Mouse (Mus musculus): ENCODE data around the gene Gm39566. TPM values are rescaled to one million over a fixed set of nuclear protein-coding genes. Genes with fewer than 3 reads are reported as not detected.
A peak's percentile ranks its signal among the peaks of the same experiment; 100 is the strongest.
"Not testable (repeated sequence)": the region's sequence is repeated elsewhere in the genome, so short reads cannot be mapped to it uniquely, and the experiment has no call there.

Gm39566 gene
- total RNA-seq (2021), result not detected
- long read RNA-seq, experiment 1, result 0 reads
- long read RNA-seq, experiment 2, result 0 reads

DNA sequence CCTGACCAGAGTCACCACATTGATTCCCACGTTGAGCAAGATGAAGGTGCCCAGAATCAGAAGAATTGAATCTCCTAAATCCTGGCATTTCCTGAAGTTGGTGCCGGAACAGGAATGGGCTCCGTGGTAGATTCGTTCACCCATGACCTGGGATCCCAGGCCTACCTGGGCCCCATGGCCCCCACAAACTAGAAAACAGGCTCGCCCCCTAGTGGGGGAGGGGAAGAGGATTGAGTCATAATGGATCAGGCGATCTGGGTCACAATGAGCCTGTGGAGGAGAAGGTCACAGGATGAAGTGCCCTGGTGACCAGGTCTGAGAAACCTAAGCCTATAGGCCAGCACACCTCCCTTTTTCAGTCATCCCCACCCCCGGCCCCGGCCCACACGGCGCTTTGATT, at the start of gene Gm39566:
Gm39566 (minus strand) TSS at position 144 of the 400 bp plus-strand sequence.
- DNase-seq, result no peak

DNA sequence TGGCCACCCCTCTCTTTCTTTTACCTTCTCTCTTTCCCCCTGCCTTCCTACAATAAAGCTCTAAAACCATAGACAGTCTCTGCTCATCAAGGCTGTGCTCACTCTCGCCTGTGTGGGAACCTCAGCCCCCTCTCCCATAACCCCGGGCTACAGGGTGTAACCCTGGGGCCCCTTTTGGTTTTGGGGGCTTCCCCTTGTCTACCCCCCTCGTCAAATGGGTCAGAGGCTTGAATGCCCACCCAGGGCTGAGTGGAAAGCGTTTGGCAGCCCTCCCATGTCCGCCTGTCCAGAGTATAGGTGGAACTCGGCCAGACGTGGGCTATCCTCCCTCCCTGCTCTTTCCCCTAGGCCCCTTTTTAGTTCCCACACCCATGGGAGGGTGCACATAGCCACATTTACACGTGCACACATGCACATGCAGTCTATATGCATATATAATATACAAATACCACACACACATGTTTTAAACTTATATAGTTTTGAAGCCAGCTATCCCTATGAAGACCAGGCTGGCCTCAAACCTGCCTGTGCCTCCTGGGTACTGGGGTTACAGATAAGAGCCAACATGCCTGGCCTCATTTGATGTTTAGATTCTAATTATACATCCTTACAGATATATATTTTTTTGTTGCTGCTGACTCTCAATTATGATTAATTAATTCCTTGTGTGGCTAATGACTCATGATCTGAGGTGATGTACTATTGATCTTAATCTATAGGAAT, 49.2 kb upstream of the Gm39566 start:
- DNase-seq, result no peak

GRCm38 (mm10) chr11:69863729-69864128, 48.6 kb upstream of the Gm39566 start:
- DNase-seq, result not testable (repeated sequence)

GRCm38 (mm10) chr11:69858113-69858998, 43.3 kb upstream of the Gm39566 start, which contains the start of gene Tnk1:
Gene Tnk1, minus strand, starts transcription at chr11:69858730.
- DNase-seq, result no peak

DNA sequence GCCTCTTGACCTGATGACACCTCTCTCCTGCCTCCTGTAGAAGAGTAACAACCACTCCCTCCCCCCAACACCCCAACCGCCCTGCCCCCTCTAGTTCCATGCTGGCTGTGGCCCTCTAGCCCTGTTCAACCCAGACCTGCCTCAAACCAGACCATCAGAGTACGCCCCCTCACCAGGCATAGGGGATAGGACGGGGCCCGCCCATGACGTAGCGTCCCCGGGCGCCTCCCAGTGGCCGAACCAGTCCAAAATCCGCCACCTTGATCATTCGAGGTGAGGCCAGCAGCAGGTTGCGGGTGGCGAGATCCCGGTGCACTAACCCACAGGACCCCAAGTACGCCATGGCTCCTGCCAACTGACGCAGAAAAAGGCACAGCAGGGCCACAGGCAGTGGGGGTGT, 40.2 kb upstream of the Gm39566 start:
- peak; percentile 69 for DNase-seq

GRCm38 (mm10) chr11:69854680-69855079, 39.6 kb upstream of the Gm39566 start:
- DNase-seq, result no peak

GRCm38 (mm10) chr11:69853994-69854393, 38.9 kb upstream of the Gm39566 start:
- no peak for DNase-seq

GRCm38 (mm10) chr11:69850754-69851153, 35.7 kb upstream of the Gm39566 start:
- DNase-seq, result no peak

GRCm38 (mm10) chr11:69849884-69850283, 34.8 kb upstream of the Gm39566 start:
- DNase-seq, result no peak

DNA sequence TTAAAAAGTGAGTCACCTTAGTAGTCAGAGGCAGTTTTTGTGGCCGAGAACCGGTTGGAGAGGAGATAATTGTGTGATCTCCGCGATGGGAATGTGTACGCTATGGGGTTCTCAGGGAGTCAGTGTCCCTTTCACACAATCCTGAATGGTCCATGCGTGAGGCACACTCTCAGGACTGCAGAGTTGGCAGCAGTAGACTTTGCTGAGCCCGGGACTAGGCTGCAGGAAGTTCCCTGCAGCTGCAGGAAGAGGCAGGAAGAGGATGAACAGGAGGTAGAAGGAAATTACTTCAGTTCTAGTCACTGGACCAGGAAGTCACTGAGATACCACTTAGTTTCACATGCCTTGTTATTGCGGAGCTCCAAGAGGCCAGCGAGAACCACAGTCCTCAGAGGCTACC, 34.0 kb upstream of the Gm39566 start:
- no peak for DNase-seq

GRCm38 (mm10) chr11:69848021-69848420, 32.9 kb upstream of the Gm39566 start:
- DNase-seq, result no peak

DNA sequence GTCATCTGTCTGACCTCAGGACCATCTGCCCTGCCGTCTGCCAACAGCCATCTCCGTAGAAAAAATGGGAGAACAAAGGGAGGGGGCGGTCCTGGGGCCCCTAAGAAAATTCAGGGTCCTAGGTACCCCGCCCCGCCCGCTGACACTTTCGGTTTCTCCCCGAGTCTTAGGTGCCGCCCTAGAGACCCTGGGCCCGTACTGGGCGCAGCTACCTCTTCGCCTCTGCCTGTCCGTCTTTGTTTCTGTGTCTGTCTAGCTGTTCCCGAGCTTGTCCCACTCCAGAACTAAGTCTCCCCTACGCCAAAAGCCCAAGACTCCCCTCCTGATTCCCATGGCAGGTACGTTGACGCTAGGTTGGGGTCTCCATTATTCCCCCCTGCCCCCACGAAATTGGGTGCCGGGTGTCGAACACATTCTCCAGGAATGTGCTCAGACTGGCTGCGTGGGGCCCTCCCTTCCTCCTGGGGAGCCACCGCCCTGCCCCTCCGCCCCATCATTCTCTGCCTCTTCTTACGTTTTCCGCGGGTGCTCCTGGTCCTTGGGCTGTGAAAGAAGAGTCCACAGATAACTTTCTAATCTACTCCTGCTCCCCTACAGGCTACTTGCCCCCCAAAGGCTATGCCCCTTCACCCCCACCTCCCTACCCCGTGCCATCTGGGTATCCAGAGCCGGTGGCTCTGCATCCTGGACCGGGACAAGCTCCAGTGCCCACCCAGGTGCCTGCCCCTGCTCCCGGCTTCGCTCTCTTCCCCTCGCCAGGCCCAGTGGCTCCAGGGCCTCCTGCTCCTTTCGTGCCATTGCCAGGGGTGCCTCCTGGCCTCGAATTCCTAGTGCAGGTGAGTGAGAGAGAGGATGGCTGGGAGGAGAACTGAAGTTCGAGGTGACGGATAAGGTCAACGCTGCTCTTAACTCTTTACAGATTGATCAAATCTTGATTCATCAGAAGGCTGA, 31.9 kb upstream of the Gm39566 start:
- DNase-seq, result peak; percentile 48

- DNase-seq, result peak; percentile 97
These were observed 31.1 kb upstream of the Gm39566 start, which contains the start of gene Plscr3 for GRCm38 (mm10) chr11:69846198-69846680. Gene Plscr3, plus strand, starts transcription at chr11:69846376.

DNA sequence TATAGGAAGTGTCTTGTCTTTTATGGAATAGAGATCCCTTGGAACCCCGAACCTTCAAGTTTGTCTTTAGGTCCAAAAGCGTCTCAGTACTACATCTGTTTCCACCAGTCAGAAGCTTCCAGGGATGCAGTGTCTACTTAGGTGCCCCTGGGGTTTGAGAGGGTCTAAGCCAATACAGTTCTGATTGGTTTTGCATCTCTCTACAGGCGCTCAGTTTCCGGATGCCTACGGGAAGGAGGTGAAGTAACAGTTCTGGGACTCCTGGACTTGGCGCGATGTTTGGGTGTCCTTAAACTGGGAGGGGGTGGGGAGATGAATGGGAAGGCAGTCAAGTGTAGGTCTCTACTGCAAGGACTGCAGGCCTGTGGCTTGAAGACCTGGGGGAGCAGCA, 23.6 kb upstream of the Gm39566 start:
- no peak for DNase-seq

DNA sequence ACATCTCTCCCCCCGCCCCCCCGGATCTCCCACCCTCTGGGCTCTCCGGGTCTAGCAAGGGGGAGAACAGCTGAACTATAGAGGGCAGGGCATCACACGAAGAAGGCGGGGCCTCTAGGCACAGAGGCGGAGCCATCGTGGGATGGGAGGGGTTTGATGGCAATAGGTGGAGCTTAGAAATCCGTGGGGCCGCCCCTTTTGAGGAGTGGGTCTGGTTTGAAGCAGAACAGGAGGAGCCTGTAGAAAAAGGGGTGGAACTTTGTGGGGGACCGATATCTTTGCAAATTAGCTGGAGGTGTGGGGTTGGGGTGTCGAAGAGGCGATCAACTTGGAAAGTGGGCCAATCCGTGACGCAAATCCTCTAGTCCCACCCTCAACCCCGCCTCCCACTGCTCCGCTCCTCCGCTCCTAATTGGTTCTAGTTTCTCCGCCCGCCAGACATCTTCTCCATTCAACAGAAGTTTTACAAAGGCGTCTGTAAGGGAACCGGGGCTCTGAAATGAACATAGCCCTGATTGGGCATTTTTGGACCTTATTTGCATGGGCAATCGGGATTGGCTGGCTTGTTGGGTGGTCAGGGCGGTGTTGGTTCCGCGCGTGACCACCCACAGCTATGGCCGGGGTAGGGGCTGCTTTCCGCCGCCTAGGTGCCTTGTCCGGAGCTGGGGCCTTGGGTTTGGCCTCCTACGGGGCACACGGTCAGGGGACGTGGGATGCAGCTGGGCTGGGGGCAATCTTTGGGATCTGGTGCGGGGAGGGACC, 23.0 kb upstream of the Gm39566 start, which contains the start of gene Tmem256:
Tmem256 (plus strand) TSS at position 563 of the 762 bp plus-strand sequence.
- DNase-seq, result peak; percentile 94

GRCm38 (mm10) chr11:69837604-69837951, 22.5 kb upstream of the Gm39566 start, which contains the start of gene Nlgn2:
Gene Nlgn2, minus strand, starts transcription at chr11:69837784.
- DNase-seq, result no peak

DNA sequence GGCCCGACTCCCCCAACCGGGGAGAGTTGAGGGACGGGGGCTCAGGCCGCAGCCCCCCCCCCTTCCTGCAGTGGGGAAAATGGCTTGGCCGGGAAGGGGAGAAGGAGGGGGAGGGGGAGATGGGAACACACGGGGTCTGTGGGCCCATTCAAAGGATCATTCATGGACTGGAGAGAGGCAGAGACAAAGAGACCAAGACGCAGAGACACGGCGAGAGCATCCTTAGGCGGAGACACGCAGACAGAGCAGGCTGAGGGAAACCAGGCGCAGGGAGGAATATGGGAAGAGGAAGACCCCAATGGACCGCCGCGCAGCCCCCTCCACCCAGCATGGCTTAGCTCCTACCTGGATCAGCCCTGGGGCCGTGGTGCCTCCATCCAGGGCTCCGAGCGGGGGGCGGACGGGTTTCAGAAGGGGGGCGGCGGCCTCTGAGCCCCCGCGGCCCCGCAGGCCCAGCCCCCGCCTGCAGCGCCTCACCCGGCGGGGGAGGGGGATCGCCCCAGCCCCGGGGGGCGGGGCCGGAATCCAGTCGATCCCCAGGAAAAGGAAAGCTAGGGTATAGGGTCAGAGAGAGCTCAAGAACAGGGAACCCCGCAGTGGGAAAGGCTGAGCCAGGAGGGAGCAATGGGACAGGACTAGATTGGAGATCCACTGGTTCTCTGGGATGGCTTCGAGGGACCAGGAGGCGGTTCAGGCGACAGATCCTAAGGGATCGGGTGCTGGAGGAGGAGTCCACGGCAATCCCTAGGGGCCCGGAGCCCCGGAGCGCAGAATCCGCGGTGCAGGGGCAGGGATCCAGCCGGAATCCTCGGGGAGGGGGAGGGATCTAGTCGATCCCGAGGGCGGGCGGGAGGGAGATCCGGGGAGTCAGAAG, 21.8 kb upstream of the Gm39566 start:
- peak; percentile 58 for DNase-seq

DNA sequence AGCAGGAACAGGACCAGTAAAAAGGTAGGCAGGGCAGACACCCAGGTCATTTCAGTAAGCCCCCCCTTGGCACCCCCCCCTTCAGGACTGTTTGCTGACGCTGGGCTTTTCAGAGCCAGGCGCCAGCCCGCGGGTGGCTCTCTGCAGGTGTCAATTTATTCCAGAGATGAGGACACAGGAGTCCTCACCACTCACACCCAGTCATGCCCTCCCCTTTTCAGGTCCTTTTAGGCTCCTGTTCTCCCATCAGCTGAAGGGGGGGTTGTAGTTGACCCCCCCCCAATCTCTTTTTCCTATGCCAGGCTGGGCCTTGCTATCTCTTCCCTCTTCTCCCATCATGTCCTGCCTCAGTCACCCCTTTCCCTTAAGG, 20.9 kb upstream of the Gm39566 start:
- DNase-seq, result no peak

DNA sequence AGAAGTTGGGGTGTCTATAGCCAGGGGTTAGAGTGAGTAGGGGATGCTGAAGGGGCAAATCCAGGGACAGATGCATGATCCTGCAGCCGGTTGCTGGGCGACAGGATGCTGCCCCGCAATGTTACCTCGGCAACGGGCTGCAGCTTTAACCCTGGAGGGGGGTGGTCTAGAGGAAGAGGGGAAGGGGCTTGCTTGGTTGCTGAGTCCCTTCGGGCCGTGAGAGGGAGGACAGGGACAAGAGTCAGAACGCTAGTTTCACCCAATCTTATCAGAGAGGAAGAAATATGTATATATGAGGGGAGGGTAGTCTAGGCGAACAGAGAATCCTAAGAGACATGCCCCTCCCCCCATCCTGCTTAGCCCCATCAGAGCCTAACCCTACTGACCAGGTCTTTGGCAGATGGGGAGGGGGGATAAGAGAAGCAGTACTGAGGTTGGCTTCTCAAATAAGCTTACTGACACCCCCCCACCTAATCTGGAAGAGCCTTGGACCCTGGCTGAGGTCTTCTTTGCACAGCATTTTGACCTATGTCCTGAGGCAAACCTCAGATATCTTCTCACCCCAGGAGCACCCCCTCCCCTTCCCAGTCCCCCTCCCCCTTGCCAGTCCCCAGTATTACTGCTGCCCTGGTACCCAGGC, 20.3 kb upstream of the Gm39566 start:
- DNase-seq, result no peak

All from adrenal gland, postnatal 10 days (tissue).